Mouse (Mus musculus) embryo, embryonic 9.5 days (tissue): ENCODE results near the gene Rcsd1.

Experiments used
- DNase-seq: peaks from one replicate; pipeline ENCODE4 v3.0.0-alpha.2; 2017; ENCODE audit errors: extremely low spot score

Rcsd1 gene

DNA sequence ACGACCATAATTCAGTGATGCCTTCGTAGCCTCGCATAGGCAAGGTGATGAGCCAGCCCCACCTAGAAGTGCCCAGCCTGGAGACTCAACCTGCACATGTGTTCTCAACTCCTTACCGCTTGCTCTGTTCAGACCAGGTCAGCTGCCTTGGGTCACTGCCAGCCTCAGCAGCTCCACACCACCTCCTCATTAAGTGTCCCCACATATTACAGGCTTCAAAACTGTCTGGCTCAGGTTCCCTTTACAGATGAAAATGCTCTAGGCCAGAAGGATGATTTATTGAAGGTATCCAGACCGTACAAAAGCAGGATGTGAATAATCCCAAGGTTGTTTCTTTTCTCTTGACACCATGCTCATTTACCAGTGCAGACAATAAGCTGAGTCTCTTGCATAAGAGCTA is 83.7 kb downstream of the Rcsd1 start:
- no peak for DNase-seq

DNA sequence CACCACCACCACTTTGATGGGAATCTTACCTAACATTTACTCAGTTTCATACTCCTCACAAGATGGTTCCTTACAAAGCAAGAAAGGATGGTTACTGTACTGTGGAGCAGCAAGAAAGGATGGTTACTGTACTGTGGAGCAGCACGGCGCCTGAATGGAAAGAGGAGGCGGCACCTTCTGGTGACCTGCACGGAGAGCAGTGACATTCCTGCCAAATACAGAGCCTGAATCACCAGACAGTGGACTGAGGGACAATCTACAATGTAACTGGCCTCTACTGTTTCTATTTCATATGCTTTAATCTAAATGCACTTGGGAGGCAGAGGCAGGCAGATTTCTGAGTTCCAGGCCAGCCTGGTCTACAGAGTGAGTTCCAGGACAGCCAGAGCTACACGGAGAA is 84.5 kb downstream of the Rcsd1 start:
- DNase-seq = no peak

DNA sequence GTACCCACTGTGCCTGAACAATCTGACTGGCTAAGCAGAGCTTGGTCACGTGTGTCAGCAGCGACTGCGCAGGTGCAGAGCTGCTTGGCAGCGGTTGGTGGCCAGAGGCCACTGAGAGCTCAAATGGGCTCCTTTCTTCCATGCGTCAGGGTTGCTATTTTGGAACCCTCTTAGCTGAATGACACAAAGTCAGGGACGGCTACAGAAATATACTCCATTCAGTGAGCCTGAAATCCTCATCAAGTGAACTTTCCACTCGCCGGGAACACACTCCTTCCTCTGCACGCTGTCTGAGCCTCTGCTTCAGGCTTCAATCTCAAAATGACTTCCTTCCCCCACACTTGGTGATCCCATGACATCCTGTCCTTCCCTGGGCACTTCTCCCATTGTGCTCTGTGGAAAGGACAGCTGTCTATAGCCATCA is 91.3 kb downstream of the Rcsd1 start:
- DNase-seq = no peak

DNA sequence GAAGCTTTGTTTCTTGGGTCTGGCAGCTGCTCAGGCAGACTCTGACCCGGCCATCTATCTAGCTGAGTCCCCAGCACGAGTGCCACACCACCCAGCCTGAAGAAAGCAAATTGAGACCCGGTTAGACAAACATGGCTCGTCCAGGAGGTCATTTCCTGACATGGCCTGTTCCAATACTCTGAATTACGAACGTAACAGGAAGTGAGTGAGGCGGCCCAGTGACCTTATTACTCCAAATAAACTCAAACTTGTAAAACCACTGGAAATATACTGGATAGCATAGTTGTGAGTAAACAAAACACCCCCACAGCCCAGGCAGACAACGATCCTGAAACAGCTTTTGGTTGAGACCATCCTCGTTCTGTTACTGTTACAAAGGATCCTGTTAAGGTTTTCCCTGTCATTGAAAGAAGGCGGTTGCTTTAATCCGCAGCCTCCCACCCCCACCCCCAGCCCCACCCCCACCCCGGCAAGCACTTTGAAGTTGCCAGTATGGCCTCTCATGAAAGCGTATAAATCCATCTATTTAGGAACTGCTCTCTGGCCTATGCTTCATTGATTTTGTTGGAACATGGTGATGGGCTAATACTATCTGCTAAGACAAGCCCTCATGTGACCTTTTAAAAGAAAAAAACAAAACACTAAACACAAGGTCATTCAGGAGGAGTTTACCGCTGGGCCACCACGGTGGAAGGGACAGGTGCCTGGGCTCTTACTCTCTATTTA is 92.2 kb downstream of the Rcsd1 start:
- DNase-seq = peak; percentile 61

DNA sequence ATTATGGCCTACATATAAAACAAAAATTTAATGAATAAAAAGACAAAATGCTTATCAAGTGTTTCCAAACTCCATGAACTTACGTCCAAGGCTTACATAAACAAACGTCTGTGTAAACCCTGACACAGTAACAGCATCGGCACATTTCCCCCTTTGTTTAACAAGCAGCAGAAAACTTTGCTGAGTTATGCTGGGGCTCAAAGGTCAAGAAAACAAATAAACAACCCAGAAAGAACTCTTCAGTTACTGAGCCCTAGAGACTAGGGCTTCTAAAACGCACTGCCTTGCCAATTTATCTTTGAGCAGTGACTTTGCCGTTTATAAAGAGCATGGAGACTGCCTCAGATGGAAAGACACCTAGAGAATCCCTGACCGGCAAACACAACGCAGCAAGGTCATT is 92.9 kb downstream of the Rcsd1 start:
- no peak for DNase-seq

DNA sequence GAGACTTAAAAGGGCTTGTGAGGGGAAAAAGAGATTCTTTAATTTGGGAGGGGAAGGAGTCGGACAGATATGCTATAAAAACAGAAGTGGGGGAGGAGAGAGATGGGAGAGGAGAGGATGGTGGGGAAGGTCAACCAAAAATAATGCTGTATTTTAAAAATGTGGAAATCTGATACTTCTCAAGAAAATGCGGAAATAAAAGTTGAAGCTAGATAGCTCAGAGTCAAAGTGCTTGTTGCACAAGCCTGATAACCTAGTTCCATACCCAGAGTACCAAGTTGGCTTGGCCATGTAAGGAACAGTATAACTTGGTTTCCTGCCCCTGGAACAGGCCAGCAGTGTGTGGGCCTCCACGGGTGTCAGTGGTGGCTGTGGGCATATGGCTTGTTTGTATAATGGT is 94.8 kb downstream of the Rcsd1 start:
- no peak for DNase-seq

DNA sequence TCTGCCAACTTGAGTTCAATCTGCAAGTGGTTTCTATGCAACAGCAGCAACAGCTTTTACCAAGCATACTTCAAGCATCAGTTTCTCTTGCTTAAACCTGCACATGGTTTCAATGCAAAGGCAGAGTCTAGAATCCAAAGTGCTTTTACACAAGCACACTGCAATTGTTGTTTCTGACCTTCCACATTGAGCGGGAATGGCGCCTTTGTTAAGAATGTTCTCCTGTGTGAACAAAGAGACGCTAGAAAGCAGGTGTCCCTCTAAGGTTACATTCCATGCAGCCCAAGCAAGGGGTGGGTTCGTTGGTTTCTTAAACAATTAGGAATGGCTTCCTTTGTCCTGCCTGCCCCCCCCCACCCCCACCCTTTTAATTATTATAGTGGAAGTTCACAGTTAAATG is 95.6 kb downstream of the Rcsd1 start:
- no peak for DNase-seq

DNA sequence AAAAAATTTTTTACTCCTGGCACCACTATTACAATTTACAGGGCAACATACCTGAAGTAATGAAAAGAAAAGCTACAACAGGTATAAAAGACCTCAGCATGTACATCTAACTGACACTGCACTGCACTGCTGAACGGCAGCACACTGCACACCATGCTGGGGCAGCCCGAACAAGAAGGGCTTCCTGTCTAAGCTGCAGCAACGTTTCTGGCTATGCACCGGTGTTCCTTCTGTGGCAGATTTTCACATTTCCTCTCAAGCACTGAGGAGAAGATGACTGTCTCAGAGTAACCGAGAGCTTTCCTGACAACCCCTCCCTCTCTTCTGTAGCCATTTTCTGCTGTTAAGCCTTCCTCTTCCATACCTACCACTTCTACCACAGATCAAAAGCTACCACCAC is 96.8 kb downstream of the Rcsd1 start:
- DNase-seq = no peak

DNA sequence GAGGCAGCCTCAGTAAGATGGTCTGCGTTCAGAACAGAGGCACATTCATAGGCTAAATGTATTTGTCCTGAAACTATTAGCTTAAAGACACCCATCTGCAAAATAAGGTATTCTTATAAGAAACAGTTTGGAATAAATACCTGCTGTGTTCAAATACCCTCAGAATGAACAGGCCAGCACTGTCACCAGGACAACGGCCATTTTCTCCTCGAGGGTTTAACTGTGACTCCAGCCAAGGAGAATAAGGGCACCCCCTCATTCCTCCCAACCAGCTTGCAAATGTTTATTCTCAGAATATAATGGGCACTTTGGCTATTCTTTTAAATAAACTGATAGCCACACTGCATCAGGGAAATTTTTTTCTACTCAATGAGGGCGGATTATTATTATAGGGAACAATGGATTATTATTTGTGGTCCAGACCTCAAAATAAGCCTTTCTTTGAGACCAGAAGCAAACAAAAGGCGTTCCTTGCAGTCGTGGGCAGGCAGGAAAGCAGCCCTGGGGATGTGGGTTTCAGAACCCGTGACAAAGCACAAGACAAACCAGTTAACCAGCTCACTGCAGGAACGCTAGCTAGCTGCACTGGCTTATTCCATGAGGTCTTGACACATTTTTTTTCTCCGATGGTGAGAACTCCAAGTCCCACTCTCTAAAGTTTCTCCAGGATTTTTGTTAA is 99.1 kb downstream of the Rcsd1 start:
- DNase-seq = no peak

DNA sequence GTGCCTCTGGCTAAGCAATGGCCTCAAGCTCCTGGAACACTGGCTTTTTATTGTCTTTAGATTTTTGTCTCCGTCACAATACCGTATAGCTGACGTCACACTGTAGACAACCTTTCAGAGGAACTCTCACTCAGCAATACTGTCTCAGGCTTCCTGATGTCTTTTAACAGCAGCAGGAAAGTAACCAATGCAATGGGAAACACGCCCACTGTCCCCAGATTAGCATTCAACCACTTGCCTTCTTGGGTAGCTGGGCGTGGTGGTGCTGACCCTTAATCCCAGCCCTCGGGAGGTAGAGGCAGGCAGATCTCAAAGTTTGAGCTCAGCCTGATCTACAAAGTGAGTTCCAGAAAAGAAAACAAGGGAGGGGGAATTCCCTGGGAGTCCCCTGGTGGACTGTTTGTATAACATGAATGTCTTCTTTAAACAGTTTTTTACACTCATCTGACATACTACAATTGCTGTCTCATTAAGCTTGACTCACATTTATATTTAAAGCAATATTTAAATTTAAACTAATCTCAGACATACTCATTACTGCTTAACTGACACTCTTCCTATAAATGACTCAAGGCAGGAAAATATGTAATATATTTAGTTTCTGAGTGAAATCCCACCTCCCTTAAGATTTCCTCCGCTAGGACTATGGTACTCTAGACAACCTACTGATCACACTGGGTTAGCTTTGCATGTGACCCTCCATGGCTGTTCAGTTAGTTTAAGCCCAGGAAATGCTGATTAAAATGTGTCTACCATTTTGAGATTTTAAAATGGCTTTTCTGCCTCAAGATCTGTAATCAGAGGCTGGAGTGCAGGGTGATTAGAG is 99.8 kb downstream of the Rcsd1 start:
- no peak for DNase-seq

DNA sequence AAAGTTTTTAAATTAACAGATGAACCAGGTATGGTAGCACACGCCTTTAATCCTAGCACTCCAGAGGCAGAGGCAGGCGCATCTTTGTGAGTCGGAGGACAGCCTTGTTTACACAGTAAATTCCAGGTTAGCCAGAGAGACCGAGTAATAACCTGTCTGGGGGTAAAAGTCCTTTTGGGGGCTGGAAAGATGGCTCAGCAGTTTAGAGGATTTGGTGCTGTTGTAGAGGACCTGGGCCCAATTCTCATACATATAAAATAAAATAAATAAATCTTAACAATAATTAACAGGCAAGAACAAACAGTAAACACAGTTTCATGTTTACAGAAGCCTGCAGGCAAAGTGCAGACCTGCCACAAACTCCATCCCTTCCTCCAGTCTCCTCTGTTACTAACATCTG is 100.7 kb downstream of the Rcsd1 start:
- DNase-seq = no peak

DNA sequence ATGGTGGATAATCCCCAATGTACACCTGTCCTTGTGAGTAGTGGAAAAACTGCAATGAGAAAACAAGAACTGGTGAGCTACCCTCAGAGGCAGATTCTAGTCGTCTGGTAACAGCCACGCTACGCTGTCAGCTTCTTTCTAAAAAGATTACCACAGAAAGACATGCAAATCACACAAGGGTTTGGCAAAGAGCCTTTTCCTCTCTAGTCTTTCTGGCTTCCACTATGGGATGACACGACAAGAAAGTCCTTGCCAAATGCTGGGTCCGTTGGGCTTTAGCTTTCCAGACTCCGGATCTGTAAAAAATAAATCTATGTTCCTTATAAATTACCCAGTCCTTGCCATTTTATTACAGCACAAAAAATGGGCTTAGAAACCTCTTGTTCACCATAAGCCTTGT is 103.8 kb downstream of the Rcsd1 start:
- no peak for DNase-seq

DNA sequence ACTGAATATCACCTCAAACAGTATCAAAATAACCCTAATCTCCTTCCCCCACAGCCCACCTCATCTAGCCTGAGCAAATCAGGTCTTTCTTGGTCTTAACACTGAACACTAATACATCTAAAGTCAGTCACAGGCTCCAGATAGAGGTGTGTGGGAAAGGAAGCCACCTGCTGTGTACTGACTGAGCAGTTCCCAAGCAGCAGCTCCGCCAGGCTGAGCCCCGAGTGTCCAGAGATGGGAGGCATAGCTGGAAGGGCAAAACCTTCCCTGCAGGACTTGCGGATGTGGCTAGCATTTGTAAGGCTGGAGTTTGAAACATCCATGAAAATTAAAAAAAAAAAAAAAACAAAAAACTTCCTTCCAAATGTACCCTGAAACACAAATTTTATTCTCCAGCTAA is 104.4 kb downstream of the Rcsd1 start:
- DNase-seq = no peak

DNA sequence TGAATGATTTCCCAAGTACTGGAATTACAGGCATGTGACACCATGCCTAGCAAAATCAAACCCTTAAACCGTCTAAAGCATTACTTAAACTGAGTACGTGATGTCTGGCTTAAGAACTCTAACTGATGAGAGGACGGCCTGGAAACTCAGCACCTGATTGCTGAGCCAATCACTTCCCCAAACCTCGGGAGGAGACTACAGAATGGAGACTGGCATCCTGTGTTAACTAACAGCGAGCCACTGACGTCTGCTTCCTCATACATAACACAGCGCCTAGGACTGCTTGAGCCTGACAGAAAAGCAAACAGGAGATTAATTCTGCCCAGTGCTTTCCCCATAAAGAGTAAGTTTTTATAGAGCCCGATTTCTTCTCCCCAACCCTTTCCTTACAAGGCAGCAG is 105.4 kb downstream of the Rcsd1 start:
- DNase-seq = no peak

DNA sequence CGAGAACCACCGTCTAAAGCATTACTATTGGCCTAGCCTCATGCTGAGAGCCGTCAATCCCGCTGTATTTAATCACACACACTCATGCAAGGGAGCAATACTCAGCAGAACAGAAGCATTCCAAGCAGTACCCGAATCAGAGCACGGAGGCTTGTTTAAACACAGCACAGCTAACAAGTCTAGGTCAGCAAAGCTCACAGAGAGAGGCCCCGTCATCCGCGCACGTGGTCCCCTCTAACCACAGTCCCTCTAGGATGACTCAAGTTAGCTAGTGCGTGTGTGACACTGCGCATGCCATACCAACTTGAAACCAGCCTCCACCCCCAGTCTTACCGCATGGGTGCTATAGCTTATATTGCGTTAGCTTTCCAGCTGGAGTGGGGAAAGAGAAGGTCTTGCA is 106.3 kb downstream of the Rcsd1 start:
- DNase-seq = no peak

DNA sequence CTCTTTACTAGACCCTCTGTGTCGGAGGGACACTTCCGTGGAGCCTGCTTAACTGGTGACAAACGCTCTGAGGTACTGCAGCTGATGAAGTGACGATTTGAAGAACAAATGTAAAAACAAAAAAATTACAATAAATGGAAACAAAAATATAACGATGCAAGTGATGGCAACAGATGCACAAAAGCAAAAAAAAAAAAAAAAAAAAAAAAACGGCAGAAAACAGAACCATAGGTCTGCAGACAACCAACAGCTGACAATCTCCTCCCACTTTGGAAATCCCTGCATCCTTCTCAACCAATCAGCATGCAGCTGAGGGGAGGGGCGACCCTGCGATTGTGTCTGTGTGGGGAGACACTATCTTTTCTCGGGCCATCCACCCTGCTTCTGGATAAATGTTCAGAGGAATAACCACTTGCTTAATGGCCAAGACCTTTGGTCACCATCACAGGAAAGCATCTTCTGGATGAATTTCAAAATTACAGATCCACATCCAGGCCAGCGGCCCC is 107.7 kb downstream of the Rcsd1 start:
- DNase-seq = no peak
